Mouse (Mus musculus) CD4-positive, CD25-positive, alpha-beta regulatory T cell, adult 2 months (primary cell): ENCODE results near the gene Glb1l.
"Not testable (repeated sequence)": the region's sequence is repeated elsewhere in the genome, so short reads cannot be mapped to it uniquely, and the experiment has no call there.

ENCODE experiments used
- DNase-seq: peaks from one replicate; pipeline ENCODE4 v3.0.0-alpha.2; 2012; ENCODE audit warnings: low read depth, low spot score

The Glb1l gene

DNA sequence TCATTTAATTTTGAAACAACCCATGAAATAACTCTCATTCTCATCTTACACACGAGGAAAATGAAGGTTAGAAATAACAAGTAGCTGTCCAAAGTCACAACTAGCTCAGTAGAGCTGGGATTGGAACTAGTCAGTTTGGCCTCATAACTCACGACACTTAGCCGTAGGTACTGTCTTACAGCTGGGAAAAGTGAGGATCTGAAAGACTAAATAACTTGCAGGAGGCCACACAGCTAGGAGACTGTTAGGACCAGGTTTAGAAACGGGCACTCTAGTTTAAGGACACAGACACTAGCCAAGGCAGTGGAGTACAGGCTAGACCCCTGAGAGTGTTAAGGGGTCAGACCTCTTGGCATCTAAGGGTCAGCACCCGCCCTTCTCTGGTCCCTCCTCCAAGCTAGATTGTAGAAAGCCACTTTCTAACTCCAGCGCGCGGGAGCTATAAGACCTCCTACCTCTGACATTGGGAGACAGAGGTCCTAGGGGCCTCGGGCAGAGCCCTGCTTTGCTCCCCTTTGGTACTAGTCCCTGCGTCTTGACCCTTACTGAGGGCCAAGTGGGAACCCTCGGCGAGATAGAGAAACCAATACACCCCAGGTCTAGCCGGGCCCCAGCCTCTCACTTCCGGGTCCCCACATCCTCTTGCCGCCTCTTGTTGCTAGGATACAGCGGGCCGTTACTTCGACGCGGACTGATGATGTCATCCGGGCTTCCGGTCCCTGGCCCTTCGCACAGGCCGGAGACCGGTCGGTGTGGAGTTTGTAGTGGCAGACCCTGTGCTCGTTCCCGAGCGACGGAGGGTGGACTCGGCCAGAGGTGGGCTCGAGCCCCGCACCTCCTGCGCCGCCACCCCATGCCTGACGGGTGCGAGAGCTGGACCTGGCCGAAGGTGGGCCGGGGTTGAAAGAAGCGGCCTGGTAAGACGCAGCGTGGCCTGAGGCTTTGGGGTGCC lies at the start of gene Glb1l, which contains the start of gene Stk16:
TSS of gene Glb1l (minus strand) at position 678 of the 952 bp plus-strand sequence.
TSS of gene Stk16 (plus strand) at position 703 of the 952 bp plus-strand sequence.
- DNase-seq = peak; percentile 96

DNA sequence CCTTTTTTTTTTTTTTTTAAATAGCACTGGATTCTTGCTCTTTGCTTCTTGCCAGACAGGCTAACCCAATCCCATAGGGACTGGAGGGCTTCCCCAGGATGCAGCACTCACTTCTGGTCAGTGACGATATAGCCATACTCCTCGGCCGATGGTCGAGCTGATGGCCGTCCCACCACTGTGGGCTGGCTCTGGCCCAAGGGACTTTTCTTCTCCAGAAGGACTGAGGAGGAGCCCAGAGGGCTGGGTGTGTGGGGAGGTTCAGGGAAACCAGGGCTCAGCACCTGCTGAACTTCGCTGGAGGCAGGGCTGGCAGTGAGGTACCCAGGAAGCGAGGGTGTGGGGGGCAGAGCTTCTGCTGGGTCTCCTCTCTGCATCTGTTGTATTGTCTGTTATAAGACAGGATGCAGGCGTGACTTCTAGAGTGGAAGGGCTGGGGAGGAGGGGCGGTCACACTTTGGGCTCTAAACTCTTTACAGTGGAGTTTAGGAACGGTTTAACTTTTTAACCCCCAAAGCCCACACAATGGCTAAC lies 45.0 kb upstream of the Glb1l start:
- no peak for DNase-seq

DNA sequence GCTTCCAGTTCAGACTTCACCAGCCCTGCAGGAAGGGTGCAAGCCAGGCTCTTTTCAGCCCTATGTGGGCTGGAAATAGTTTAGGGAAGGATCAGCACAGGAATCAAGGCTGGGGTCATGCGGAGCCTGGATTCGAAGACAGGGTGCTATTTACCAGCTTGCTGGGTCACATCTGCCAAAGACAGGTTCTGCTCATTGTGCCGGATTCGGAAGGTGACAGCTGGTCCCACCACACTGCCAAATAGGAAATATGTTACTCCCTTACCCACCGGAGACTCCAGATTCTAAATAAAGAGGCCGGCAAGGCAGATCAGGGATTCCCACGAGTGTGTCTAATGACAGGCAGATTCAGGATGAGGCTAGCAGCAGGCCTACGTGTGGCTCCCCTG lies 44.0 kb upstream of the Glb1l start:
- no peak for DNase-seq

DNA sequence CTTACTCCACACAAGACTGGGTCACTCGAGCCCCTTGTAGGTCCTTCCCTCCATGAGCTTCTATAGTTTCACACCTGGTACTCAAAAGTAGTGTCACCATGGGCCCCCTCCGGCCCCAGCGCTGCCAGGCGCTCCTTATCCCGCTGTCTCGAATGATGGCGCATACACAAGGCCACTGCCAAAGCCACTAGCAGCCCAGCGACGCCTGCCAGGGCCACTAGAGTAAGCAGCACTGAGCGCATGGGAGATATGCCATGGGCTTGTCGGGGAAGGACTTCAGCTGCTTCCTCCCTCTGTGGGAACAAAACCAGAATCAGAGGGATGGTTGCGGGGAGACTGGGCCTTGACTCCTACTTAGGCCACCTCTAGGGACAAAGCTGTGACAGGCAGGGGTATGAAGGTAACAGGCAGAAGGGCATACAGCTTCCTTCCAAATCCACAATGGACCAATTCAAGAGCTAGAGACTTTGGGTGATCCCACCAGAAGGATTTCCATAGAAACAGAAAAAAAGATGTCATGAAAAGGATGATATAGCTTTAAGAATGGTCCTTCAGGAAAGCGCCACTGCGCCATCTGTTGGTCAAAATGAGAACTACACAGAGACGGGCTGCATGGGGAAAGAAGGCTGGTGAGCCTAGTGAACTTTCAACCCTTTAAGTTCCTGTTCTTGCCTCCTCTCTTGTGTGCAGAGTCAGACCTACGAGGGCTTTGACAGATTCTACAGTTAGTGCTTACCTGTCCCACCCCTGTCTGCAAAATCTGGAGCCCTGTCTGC lies 43.4 kb upstream of the Glb1l start:
- DNase-seq = peak; percentile 88

DNA sequence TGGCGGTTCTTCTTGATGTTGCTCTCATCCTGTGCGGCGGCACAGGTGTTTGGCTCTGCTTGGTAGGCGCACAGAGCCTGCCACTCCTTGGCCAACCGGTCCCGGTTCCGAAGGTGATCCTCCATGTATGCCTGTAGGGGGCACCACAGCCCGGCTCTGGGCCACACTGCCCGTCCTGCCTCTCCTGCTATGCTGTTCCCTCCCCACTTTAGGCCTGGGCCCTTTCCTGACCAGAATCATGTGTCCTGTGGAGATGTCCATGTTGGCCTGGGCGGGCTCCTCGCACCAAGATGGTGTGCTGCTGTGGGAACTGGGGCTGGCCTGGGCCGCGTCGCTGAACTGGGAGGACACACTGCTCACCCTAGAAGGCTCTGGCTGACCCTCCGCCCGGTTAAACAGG lies 42.4 kb upstream of the Glb1l start:
- peak; percentile 24 for DNase-seq

DNA sequence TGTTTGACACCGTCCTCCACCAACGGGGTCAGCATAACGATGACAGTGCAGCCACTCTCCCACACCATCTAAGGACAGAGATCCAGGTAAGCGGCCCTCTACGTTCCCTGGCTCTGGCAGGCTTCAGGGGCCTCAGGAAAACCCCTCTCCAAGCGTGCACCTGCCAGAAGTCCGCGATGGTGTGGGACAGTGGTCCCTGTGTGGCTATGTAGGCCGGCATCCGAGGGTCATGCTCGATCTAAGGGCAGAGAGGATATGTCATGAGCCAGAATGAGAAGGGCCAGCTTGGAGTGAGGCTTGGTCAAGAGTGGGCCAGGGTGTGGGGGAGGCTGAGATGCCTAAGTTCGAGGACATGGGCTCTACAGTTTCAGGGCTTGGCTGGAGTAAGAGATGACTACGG lies 41.7 kb upstream of the Glb1l start:
- DNase-seq = no peak

DNA sequence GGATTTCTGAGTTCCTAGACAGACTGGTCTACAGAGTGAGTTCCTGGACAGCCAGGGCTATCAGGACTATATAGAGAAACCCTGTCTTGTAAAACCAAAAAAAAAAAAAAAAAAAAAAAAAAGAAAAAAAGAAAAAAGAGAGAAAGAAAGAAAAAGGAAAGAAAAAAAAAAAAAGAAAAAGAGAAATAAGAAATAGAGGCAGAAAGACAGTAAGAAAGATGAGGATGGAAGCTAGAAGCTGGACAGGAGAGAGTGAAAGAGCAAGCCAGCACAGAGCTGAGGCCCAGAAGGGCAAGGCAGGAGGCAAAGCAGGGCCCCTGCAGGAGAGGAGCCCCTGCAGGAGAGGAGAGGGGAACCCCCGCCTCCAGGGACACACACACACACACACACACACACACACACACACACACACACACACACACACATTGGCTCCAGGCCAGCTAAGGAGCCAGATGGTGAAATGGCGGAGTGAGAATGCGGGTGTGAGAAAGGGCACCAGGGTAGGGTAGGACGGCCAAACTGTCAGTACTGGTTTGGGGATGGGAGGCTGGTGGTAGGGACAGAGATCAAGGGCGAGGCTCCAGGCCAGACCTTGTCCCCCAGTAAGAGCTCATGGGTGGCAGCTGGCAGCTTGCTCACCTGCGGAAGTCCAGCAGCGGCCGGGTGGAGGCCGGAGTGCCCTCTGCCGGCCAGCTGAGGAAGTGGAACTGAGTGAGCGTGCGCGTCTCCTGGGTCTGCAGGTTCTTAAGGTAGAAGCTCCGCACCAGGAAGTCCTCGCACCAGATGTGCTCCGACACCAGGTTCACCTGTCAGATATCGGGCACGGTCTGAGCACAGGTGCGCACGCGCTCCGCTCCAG lies 40.7 kb upstream of the Glb1l start:
- DNase-seq = peak; percentile 92

DNA sequence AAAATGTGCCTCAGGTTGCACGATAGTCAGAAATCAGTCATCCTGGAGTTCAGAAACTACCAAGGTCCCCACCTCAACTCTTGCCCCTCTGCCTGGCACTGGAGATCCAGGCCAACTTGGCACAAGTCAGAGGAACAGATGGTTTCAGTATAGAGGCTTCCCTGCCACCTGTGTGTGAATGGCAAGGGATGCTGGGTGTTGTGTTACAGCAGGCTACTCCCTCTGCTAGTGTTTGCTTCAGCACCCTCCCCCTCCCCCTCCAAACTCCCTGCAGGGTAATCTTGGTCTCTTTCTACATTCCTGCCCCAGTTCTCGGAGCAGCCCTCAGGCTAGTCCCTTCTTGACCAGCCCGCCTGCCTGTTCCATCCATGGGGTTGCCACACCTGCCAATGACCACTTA lies 39.9 kb upstream of the Glb1l start:
- no peak for DNase-seq

DNA sequence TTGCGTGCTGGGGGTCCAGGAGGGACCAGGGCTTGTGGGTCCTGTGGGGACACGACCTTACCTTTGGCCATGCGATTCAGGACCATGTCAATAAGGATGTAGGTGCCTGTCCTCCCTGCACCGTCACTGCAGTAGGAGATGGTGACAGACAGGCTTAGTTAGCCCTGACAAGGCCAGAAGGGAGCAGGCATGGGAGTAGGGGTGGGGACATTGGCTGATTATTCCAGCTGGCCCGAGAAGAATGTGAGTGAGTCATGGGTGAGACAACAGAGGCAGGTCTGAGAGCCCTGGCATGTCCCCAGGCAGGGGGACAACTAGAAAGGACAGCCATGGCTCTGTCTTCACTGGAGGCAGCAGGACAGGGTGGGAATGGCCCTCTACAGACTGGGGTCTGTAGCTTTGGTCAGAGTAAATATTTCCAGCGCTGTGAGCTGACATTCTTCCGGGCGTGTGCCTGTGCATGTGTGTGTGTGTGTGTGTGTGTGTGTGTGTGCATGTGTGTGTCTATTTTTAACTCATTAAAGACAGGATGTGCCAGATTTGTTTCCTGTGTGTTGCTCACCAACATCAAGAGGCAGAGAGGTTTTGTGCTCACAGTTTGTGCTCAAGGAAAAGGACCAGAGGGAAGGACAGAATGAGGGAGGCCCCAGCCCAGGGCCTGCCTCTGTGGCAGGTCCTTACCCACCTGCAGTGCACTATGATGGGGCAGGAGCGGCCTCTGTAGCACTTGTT lies 37.6 kb upstream of the Glb1l start:
- DNase-seq = peak; percentile 59

DNA sequence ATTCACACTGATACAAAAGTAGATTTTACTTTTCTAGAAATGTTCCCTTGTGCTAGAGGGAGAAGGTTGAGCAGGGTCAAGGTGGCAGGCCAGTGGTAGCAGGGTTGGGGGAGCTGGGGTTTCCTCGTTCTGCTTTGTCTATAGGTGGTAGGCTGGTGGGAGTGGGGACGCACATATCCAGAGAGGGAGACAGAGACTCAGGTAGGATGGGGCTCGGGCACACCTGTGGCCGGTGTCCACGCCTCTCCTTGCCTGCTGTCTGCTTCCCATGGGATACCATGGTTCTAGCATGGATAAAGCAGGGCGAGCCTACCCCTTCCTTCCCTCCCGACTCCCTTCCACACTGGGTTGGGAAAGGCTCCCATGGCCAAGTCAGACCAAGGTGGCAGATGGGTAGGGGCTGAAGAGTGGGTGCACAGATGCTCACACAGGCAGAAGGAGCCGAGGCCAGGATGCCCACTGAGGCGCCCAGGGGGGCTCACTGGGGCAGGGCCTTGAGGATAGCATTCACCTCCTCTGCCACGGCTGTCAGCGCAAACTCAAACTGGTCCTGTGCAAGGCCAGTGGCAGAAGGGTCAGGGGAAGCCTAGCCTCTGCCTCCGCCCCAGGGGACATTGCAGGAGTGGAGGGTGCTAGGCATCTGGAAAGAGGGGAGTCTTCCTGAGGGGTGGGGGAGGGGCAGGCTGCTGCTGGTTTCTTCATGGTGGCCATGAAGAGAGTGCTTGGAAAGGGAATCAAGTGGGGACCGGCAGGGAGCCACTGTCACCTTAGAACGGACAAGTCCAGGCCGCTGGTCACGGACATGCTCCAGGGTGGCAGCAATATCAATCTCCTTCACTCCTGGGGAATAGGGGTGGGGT lies 36.7 kb upstream of the Glb1l start:
- DNase-seq = no peak

DNA sequence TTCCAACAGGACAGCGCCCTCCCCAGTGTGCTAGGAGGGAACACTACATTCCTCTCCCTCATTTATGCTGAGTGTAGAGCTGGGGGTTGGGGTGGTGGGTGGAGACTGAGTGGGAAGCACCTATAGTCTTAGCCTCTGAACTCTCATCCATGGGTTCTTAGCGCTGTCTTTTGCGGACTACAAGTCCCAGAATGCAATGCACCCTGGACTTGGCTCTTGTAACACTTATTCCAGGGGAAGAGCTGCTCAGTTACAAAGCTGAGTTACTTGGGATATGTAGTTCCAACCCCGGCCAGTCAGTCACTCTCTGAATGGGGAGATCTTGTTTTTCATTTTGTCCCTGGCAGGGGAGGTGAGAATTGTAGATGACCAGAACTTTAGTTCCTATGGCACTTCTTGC lies 34.2 kb upstream of the Glb1l start:
- peak; percentile 64 for DNase-seq

DNA sequence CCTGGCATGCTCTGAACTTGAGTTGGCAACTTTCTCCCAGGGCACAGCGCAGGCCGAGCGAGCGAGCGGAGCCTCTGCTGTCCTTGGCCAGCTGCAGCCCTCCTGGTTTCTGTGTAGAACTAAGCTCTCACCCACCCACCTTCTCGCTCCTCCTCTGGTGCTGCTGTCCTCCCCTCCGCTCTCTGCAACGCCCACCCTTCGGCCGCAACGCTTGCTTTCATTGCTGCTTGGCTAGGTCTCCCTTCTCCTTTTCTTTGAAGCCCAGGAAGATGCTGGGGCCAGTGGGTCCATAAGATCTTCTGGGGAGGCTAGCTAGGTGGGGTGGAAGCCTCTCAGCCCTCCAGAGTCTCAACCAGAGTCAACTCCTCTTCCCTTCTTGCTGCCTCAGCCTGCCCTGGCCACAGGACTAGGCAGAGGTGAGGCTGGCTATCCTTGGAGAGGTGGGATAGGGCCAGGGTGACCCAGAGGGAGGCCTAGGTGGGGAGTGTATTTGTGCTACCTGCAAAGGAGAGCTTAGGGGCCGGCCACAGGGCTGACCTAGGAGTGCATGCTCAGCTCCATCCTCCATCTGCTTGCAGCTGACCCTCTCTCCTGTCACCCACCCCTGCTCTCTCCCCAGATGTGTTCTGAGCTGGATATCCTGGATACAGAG lies 33.7 kb upstream of the Glb1l start:
- DNase-seq = no peak

DNA sequence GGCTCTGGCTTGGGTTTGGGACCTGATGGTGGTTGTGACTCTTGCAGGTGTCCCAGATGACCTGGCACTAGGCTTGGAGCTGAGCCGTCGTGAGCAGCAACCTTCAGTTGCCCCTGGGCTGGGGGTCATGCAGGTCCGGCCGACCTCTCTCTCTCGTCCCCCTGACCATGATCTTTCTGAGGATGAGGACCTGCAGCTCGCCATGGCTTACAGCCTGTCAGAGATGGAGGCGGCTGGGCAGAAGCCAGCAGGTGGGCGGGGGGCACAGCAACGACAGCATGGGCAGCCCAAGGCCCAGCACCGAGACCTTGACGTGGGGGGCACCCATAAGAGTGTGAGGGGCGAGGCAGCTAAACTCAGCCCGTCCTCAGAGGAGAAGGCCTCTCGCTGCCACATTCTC lies 32.8 kb upstream of the Glb1l start:
- no peak for DNase-seq

DNA sequence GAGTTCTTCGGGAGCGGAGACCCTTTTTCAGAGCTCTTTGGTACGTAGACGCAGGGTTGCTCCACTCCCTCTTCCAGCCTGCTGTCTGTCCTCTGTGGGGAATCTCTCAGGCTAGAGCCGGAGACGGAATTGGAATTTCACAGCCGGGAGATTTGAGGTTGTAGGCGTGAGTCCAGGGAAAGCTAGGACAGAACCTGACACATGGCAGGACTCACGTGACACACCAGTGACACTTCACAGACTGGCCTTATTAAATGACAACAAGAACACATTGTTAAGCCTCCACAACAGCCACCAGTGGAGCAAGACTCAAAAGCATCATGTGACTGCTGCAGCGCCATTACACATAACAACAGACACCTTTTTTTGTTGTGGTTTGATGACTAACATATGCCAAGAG lies 29.0 kb upstream of the Glb1l start:
- no peak for DNase-seq

DNA sequence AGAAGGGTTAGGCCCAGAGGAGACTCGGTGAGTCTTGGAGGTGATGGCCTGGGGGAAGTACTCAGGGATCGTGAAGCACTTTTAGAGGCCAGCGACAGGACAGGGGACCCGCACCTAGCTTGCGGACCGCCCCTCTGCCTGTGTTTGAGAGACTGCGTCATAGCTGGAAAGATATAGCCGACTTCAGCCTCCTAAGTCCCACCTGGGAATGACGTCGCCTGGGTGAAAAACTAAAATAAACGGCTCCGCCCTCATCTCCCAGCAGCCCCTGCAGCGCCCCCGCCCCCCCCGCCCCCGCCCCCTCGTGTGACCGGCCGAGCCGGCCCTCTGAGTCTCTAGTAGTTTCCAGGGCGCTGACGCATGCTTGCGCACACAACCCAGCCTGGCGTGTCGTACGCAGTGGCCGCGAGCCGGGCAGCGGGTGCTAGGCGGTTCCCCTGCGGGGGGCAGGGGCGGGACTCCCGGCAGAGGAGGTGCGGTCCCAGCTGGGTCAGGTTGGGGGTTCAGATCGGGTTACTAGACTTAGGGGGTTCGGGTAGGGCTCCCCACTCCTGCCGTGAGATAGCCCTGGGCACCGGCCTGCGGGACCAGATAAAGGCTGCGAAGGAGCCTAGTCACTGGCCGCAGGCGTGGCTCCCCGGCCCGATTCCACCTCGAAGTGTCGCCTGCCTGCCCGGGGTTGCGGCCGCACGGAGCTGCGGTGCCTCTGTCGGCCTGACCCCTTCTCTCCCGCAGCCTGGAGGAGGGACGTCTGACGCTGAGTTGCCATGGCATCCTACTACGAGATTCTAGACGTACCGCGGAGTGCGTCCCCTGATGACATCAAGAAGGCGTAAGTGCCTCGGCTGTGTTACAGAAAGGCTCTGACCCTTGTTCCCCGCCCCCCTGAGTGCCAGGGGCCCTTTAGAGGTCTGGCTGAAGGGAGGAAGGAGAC lies 25.8 kb upstream of the Glb1l start, which contains the start of gene Dnajb2:
TSS of gene Dnajb2 (plus strand) at position 290 of the 934 bp plus-strand sequence.
- DNase-seq = peak; percentile 90

DNA sequence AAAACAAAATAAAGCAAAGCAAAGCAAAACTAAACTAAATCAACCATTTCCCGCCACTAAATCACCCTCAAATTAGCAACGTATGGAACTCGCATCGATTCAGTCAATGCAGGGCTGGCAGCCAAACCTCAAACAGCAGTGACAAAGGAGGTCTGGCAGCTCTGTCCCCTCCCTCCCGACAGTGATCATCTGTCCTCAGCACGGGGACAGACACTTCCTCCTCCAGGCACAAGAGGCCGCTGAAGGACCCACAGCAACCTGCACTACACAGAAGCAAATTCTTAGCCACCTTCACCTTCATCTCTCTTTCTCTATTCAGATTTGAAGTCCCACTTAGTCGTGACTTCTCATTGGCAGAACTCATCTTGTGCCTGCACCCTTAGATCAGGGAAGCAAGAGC lies 24.0 kb upstream of the Glb1l start:
- DNase-seq = peak; percentile 89

DNA sequence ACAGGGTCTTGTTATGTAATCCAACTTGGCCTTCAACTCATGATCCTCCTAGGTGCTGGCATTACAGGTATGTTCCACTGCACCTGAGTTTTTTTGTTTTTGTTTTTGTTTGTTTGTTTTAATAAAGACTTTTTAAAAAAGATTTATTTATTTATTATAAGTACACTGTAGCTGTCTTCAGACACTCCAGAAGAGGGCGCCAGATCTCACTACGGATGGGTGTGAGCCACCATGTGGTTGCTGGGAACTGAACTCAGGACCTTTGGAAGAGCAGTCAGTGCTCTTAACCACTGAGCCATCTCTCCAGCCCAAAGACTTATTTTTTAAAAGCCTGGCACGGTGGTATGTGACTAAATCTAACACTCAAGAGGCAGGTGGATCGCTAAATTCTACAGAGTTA lies 21.9 kb upstream of the Glb1l start:
- DNase-seq = not testable (repeated sequence)

DNA sequence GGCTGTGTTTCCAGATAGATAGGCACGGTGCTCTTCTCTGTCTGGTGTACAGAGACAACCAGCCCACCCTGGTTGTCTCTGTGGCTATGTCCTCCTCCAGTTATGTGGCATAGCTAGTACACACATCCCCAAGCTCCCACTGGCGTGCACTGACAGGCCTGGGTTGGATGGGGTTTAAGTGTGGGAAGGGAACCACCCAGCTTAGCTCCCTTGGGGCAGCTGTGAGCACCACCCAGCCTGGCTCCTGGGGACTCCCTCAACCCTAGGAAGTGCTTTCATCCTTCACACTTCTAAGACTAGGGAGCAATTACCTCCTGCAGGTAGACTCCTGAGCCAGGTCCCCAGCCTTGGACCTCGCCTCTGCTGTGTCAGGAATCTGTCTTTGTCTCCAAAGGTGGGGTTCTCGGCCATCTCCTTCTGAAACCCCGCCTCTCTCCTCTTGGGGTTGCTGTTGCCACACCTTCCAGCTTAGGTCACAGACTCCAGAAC lies 21.1 kb upstream of the Glb1l start, which contains the start of gene A630095N17Rik:
TSS of gene A630095N17Rik (minus strand) at position 439 of the 489 bp plus-strand sequence.
- DNase-seq = no peak
